Mouse (Mus musculus) lung, postnatal 0 days (tissue): ENCODE measurements around the gene Lrrc26. TPM values are rescaled to one million over a fixed set of nuclear protein-coding genes. Genes with fewer than 3 reads are reported as not detected.

Source experiments
- ATAC-seq: fragments of 200-750 bp; cut with Nextera tagmentation; 2 replicates; pipeline ENCODE4 v1.8.0; 2017; ENCODE audit warnings: moderate library complexity
- DNase-seq: peaks from one replicate; pipeline ENCODE4 v3.0.0-alpha.2; 2016; ENCODE audit warnings: low spot score
- H3K27ac ChIP-seq: fragments of 300-500 bp; sonication (generic); 2 replicates; pipeline ENCODE4 v1.5.1; 2014; ENCODE audit warnings: antibody characterized with exemption, mild to moderate bottlenecking, low read length, mixed read lengths
- H3K27me3 ChIP-seq: fragments of 300-500 bp; sonication (generic); replicated peaks from 2 replicates; pipeline ENCODE4 v1.6.1; 2014; ENCODE audit warnings: low read length, mixed read lengths; ENCODE audit not compliant: insufficient read depth
- H3K36me3 ChIP-seq: fragments of 300-500 bp; sonication (generic); 2 replicates; pipeline ENCODE4 v1.6.1; 2014; ENCODE audit warnings: low read length, mixed read lengths; ENCODE audit not compliant: insufficient read depth
- H3K4me1 ChIP-seq: fragments of 300-500 bp; sonication (generic); 2 replicates; pipeline ENCODE4 v1.6.1; 2014; ENCODE audit warnings: antibody characterized with exemption, low read depth, low read length, mixed read lengths; ENCODE audit not compliant: insufficient read depth
- H3K4me2 ChIP-seq: fragments of 300-500 bp; sonication (generic); replicated peaks from 2 replicates; pipeline ENCODE4 v1.6.1; 2014; ENCODE audit warnings: low read depth, mild to moderate bottlenecking, low read length, moderate library complexity, mixed read lengths
- H3K4me3 ChIP-seq: fragments of 300-500 bp; sonication (generic); 2 replicates; pipeline ENCODE4 v1.5.1; 2014; ENCODE audit warnings: low read depth, low read length
- H3K9ac ChIP-seq: fragments of 300-500 bp; sonication (generic); replicated peaks from 2 replicates; pipeline ENCODE4 v1.6.1; 2014; ENCODE audit warnings: low read depth, mild to moderate bottlenecking
- H3K9me3 ChIP-seq: fragments of 300-500 bp; sonication (generic); 2 replicates; pipeline ENCODE4 v1.6.1; 2016; ENCODE audit warnings: low read length, mixed read lengths
- CTCF ChIP-seq: IDR thresholded peaks from 2 replicates; pipeline ENCODE4 v1.5.1; 2016; ENCODE audit warnings: antibody characterized with exemption, mild to moderate bottlenecking
- EP300 ChIP-seq: IDR thresholded peaks from 2 replicates; pipeline ENCODE4 v1.6.1; 2016; ENCODE audit warnings: antibody characterized with exemption, mild to moderate bottlenecking, control low read depth
- WGBS: fragments of 180-500 bp; shearing (Covaris S2); extraction: QIAGEN DNeasy Blood & Tissue Kit; methylation state at CpG from one replicate; pipeline ENCODE4 v1.1.7; 2014; 5-methylcytosine and 5-hydroxymethylcytosine counted together
- polyA plus RNA-seq: library from polyadenylated mRNA; unstranded; fragments of >200 nt; fragmentation: Nextera tagmentation; extraction: Ambion mirVana; gene quantifications from 2 replicates; pipeline ENCODE4 v1.2.1, GENCODE M21; 2015

Gene Lrrc26
- polyA plus RNA-seq, 1 experiment from 2014 or later = 46.5 TPM

DNA sequence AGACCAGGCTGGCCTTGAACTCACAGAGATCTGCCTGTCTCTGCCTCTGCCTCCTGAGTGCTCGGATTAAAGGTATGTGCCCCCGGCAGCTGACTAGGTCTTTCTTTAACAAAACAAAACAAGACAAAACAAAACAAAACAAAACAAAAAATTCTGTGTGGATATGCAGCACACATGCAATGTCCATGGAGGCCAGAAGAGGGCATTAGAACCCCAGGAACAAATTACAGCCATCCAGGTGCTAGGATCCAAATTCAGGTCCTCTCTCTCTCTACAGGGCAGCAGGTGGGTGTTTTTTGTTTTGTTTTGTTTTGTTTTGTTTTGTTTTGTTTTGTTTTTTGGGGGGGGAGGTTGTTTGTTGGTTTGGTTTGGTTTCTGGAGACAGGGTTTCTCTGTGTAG, 30.8 kb upstream of the Lrrc26 start:
- Histone ChIP-seq H3K9ac (no peak overlapping the region), H3K36me3 (no peaks in the 10 kb centered on the region; the same call in 1 of the 2 replicates), H3K4me2 (no peak overlapping the region), H3K4me1 (peaks cover 11% of the 10 kb centered on the region), H3K4me3 (no peak overlapping the region), H3K27ac (no peak overlapping the region), H3K27me3 (no peaks in the 10 kb centered on the region), H3K9me3 (no peaks in the 10 kb centered on the region)
- DNase-seq (no peak), ATAC-seq (no peak)
- peak; percentile 65 for TF ChIP-seq CTCF
- no peak for TF ChIP-seq EP300
- 68% methylated on average over 2 of the region's 2 CpGs for WGBS

DNA sequence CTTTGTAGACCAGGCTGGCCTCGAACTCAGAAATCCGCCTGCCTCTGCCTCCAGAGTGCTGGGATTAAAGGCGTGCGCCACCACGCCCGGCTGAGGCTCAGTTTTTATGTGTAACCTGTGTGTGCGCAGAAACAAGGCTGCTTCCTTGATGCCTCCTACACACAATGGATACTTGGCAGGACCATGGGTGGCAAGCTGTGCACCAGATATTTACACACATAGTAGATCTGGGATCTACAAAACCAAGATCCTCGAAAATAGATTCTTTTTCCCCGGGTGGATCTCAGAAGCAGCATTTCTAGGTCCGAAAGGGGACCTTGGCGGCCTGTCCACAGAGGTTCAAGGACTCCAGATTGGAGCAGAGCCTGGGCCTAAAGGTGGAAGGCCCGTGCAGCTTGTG, 27.8 kb upstream of the Lrrc26 start:
- ATAC-seq (peak; percentile 5), DNase-seq (no peak)
- Histone ChIP-seq H3K36me3 (no peaks in the 10 kb centered on the region), H3K27ac (peak overlapping the region; percentile 11; the same call in 1 of the 2 replicates), H3K4me3 (peak overlapping the region; percentile 71), H3K9ac (no peak overlapping the region), H3K9me3 (no peaks in the 10 kb centered on the region), H3K27me3 (no peaks in the 10 kb centered on the region), H3K4me1 (peaks cover 14% of the 10 kb centered on the region; the same call in 1 of the 2 replicates), H3K4me2 (peak overlapping the region; percentile 98)
- WGBS = 48% methylated on average over 12 of the region's 12 CpGs
- TF ChIP-seq EP300 = peak; percentile 36; the same call in 1 of the 2 replicates
- no peak for TF ChIP-seq CTCF

DNA sequence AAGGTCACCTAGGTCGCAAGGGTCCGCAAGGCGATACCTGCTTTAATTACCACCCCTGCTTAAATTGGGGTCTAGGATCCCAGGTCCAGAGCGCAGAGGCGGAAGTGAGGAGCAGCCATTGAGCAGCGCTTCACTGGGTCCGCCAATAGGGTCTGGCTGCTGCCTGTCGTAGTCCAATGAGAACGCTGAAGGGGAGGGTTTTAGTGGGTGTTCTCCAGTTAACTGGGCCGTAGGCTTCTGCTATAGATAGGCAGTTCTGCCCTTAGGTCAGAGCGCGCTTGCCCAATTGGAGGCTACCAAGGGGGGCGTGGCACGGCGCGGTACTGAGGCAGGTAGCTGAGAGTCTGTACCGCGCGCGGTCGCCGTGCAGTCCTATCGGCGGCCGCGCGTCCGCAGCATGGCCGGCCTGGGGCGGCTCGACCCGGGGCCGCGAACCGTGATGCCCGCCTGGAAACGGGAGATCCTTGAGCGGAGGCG, 27.4 kb upstream of the Lrrc26 start, which contains the start of gene Tprn:
TSS of gene Tprn (plus strand) at position 328 of the 477 bp plus-strand sequence.
- peak within 1 kb of the TSS; percentile 11 for H3K27ac ChIP-seq
- ATAC-seq (peak; percentile 99), DNase-seq (peak; percentile 98)
- H3K9me3 ChIP-seq = no peaks in the 10 kb centered on the region
- H3K36me3 ChIP-seq = no peaks in the 10 kb centered on the region
- H3K4me1 ChIP-seq = peaks cover 14% of the 10 kb centered on the region; the same call in 1 of the 2 replicates
- WGBS = under 1% methylated on average over 39 of the region's 39 CpGs
- no peak for TF ChIP-seq EP300
- TF ChIP-seq CTCF = peak; percentile 20
- peak within 1 kb of the TSS; percentile 48 for H3K9ac ChIP-seq
- H3K4me2 ChIP-seq = peak within 1 kb of the TSS; percentile 98
- no peaks in the 10 kb centered on the region for H3K27me3 ChIP-seq
- H3K4me3 ChIP-seq = peak within 1 kb of the TSS; percentile 71

DNA sequence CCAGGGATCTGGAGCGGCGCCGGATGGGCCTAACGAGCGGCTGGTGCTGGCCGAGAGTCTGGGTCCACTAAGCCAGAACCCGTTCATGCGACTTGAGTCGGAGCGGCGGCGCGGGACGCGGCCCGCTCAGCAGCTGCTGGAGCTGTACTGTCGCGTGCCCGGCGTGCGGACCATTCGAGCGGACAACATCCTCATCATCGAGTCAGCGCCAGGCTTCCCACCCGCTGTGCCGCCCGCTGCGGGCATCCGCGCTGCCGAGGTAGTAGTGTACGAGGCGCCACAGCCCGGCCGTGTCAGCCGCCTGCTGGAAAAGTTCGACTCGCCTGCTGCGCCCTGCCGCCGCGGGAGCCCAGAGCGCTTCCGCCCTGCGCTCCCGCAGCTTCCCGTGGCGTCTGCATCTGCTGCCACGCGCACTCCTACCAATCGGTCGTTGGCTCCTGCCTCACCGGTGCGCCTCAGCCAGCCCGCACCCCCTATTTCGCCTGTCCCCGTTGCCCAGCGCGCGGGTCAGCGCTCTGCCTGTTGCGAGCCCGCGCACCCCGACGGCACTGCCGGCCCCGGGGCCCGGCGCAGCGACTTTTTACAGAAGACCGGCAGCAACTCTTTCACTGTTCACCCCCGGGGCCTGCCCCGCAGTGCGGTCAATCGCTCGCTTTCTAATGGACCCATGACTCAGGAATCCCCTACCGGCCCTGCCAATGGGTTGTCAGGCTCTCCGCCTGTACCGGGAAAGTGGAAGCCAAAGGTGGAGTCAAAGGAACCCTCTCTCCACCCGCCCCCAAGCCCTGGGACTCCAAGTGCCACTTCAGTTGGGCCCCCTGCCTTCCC, 26.7 kb upstream of the Lrrc26 start:
- H3K9me3 ChIP-seq = no peaks in the 10 kb centered on the region
- peak overlapping the region; percentile 48 for H3K9ac ChIP-seq
- H3K4me1 ChIP-seq = peaks cover 14% of the 10 kb centered on the region; the same call in 1 of the 2 replicates
- H3K4me2 ChIP-seq = peak overlapping the region; percentile 98
- H3K27ac ChIP-seq = no peak overlapping the region; the same call in 1 of the 2 replicates
- DNase-seq (peak; percentile 46), ATAC-seq (peak; percentile 5)
- no peaks in the 10 kb centered on the region for H3K27me3 ChIP-seq
- under 1% methylated on average over 78 of the region's 82 CpGs for WGBS
- peak overlapping the region; percentile 71 for H3K4me3 ChIP-seq
- no peaks in the 10 kb centered on the region for H3K36me3 ChIP-seq
- no peak; the same call in 1 of the 2 replicates for TF ChIP-seq CTCF
- TF ChIP-seq EP300 = no peak

DNA sequence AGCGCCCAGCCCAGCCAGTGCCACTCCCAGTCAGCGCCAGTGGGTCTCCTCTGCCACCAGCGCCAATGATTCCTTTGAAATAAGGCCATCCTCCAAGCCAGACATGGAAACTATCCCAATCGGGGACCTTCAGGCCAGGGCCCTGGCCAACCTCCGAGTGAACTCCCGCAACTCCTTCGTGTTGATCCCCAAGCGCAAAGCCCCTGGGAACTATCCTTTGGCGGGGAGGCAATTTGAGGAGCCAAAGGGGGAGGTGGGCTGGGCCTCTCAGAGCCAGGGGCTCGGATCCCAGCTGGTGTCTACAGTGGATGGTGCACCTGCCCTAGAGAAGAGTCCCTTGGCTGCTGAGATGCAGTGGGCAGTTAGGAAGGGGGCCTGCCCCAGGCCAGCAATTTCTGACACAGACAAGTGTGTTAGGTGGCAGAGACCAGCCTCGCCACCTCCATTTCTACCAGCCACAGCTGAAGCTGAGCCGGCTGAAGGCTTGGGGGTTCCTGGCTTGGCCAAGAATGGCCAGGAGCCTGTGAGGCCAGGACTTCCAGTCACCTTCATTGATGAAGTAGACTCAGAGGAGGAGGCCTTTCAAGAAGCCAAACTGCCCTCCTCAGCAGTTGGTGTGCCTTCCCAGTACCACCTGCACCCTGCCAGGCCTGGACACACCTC, 26.0 kb upstream of the Lrrc26 start:
- H3K36me3 ChIP-seq = no peaks in the 10 kb centered on the region
- H3K27me3 ChIP-seq = no peaks in the 10 kb centered on the region
- H3K4me2 ChIP-seq = peak overlapping the region; percentile 98
- peaks cover 14% of the 10 kb centered on the region; the same call in 1 of the 2 replicates for H3K4me1 ChIP-seq
- no peaks in the 10 kb centered on the region for H3K9me3 ChIP-seq
- no peak for TF ChIP-seq EP300
- no peak for TF ChIP-seq CTCF
- ATAC-seq (no peak), DNase-seq (no peak)
- 0 out of 2 replicates have a peak overlapping the region, but pooled peaks have one; percentile 48 for H3K9ac ChIP-seq
- 22% methylated on average over 12 of the region's 12 CpGs for WGBS
- H3K27ac ChIP-seq = no peak overlapping the region
- peak overlapping the region; percentile 71 for H3K4me3 ChIP-seq

DNA sequence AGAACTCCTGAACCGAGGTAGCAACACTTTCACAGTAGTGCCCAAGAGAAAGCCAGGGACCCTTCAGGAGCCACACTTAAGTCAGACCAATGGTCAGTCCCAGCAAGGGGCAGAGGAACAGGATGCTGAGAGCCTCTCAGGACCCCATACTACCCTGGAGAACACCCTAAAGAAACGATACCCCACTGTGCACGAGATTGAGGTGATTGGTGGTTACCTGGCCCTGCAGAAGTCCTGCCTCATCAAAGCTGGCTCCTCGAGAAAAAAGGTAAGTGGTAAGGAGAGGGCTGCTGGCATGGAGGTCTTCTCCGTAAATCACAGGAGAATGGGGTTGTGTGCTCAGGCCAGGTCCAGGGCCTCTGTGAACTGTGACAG, 25.4 kb upstream of the Lrrc26 start:
- no peak overlapping the region for H3K4me3 ChIP-seq
- no peak overlapping the region for H3K4me2 ChIP-seq
- no peak overlapping the region for H3K9ac ChIP-seq
- H3K27me3 ChIP-seq = no peaks in the 10 kb centered on the region
- no peaks in the 10 kb centered on the region for H3K36me3 ChIP-seq
- whole genome bisulfite sequencing = 79% methylated on average over 5 of the region's 5 CpGs
- H3K4me1 ChIP-seq = peaks cover 14% of the 10 kb centered on the region; the same call in 1 of the 2 replicates
- DNase-seq (no peak), ATAC-seq (no peak)
- no peak overlapping the region for H3K27ac ChIP-seq
- H3K9me3 ChIP-seq = no peaks in the 10 kb centered on the region
- TF ChIP-seq CTCF (no peak), EP300 (no peak)
